Mouse (Mus musculus): ENCODE results near the gene Olfr30. TPM values are rescaled to one million over a fixed set of nuclear protein-coding genes. Genes with fewer than 3 reads are reported as not detected.
"Not testable (repeated sequence)": the region's sequence is repeated elsewhere in the genome, so short reads cannot be mapped to it uniquely, and the experiment has no call there.

Gene Olfr30
- not detected in 2 replicates for polyA plus RNA-seq (2015; fragmentation: Nextera tagmentation; extraction: Ambion mirVana)

DNA sequence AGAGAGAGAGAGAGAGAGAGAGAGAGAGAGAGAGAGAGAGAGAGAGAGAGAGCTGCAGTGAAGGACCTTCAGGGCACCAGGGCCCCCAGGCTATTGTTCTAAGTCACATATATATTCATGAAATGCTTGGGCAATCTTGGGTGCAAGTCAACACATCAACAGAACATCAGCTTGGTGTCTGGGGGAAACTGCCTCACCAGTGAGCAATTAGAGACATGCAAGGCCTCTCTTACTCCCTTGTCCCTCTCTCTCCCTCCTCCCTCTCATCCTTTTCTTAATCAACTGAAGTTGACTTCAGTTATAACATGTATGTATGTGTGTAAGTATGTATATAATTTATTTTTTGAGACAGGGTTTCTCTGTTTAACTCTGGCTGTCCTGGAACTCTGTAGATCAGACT is at the start of gene Olfr30:
TSS of gene Olfr30 (minus strand) at position 101 of the 400 bp plus-strand sequence.
- H3K4me2 ChIP-seq = no peak within 1 kb of the TSS
- no peak within 1 kb of the TSS for H3K9ac ChIP-seq
- no peaks in the 10 kb centered on the region for H3K4me1 ChIP-seq (replicated peaks)
- H3K9me3 ChIP-seq (replicated peaks) = no peaks in the 10 kb centered on the region
- H3K27ac ChIP-seq (replicated peaks) = no peak within 1 kb of the TSS
- H3K27me3 ChIP-seq = no peaks in the 10 kb centered on the region
- no peaks in the 10 kb centered on the region for H3K36me3 ChIP-seq (replicated peaks)
- no peak for ATAC-seq (ENCODE audit: insufficient read depth)
- H3K4me3 ChIP-seq (replicated peaks) = no peak within 1 kb of the TSS

DNA sequence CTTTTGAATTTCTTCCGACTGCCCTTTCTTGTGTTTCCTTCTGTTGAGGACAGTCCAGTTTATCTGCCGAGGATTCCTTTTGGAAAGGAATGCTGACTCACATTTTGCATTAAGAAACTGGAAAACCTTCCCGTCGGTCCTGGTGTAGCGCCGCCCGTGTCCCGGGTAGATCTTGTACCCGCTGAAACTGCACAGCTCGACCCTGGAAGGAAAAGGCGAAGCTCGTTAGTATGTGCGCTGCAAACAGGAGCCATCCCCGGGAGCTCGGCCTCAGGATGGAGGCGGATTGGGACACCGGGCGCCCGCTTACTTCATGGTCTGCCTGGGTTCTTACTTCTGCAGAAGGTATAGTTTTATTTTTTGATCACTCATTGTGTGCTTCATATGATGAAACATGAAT is 47.0 kb upstream of the Olfr30 start:
- H3K4me1 ChIP-seq (replicated peaks); H3K4me3 ChIP-seq (replicated peaks); H3K9ac ChIP-seq; H3K27ac ChIP-seq (replicated peaks); H3K36me3 ChIP-seq (replicated peaks); H3K27me3 ChIP-seq; ATAC-seq (ENCODE audit: insufficient read depth); H3K9me3 ChIP-seq (replicated peaks); H3K4me2 ChIP-seq: not testable (repeated sequence)
- 68% methylated on average over 19 of the region's 19 CpGs for WGBS (ENCODE audit: insufficient replicate concordance)

GRCm38 (mm10) chr11:58502472-58502871 is 40.4 kb upstream of the Olfr30 start, which contains the start of gene Olfr331:
Gene Olfr331 (minus strand): TSS chr11:58502572.
- ATAC-seq (ENCODE audit: insufficient read depth) = not testable (repeated sequence)

GRCm38 (mm10) chr11:58499290-58499689 is 37.2 kb upstream of the Olfr30 start:
- Histone ChIP-seq H3K4me1 (replicated peaks) (no peaks in the 10 kb centered on the region), H3K4me3 (replicated peaks) (no peak overlapping the region), H3K4me2 (no peak overlapping the region), H3K9ac (no peak overlapping the region), H3K9me3 (replicated peaks) (no peaks in the 10 kb centered on the region), H3K27me3 (no peaks in the 10 kb centered on the region), H3K36me3 (replicated peaks) (no peaks in the 10 kb centered on the region), H3K27ac (replicated peaks) (no peak overlapping the region)
- ATAC-seq (ENCODE audit: insufficient read depth) = no peak
- 50% methylated on average over 3 of the region's 3 CpGs for whole genome bisulfite sequencing (ENCODE audit: insufficient replicate concordance)

More at GRCm38 (mm10) chr11:58502472-58502871, 40.4 kb upstream of the Olfr30 start, which contains the start of gene Olfr331:
- not testable (repeated sequence) for H3K9ac ChIP-seq; H3K27ac ChIP-seq (replicated peaks); H3K4me1 ChIP-seq (replicated peaks); H3K27me3 ChIP-seq; H3K4me2 ChIP-seq; H3K9me3 ChIP-seq (replicated peaks); H3K36me3 ChIP-seq (replicated peaks); H3K4me3 ChIP-seq (replicated peaks)

DNA sequence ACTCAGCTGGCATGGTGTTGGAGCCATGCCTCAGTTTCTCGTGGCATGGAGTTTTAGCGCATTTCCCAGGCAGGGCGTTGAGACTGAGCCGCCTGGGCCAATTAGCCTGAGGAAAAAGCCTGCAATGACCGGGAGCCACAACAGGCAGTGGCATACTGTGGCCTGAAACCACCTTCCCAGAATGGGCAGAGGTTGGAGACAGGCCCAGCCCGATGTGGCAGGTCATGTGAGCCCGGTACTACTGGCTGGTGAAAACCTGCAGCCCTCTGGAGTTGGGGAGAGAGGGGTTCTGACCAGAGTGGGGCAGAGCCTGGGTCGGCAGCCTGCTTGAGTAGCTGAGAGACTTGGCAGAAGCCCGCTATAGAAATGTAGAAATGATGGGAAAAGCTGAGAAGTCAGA is 36.7 kb upstream of the Olfr30 start:
- H3K9me3 ChIP-seq (replicated peaks) = no peaks in the 10 kb centered on the region
- H3K36me3 ChIP-seq (replicated peaks) = no peaks in the 10 kb centered on the region
- H3K4me3 ChIP-seq (replicated peaks) = no peak overlapping the region
- no peak for ATAC-seq (ENCODE audit: insufficient read depth)
- H3K9ac ChIP-seq = no peak overlapping the region
- H3K27me3 ChIP-seq = no peaks in the 10 kb centered on the region
- WGBS (ENCODE audit: insufficient replicate concordance) = 67% methylated on average over 9 of the region's 9 CpGs
- no peak overlapping the region for H3K4me2 ChIP-seq
- H3K27ac ChIP-seq (replicated peaks) = no peak overlapping the region
- no peaks in the 10 kb centered on the region for H3K4me1 ChIP-seq (replicated peaks)

DNA sequence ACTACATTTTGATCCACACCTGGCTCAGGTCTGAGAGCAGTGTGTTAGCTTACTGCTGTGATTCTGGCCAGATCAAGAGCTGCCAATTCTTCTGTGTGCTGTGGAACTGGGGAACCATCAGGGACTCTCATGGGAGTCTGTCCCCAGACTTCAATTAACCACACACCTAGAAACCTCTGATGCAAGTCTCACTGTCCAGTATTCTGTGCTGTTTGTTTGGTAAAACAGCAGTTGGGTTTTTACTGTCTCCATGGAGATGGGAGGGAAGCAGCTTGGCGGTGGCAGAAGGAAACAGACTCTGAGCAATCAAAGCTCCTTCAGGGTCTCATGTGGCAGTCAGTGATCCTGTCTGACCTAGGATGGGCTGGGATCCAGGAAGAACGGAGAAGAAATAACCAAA is 30.4 kb upstream of the Olfr30 start, which contains the start of gene Olfr332:
TSS of gene Olfr332 (minus strand) at position 101 of the 400 bp plus-strand sequence.
- Histone ChIP-seq H3K27ac (replicated peaks) (no peak within 1 kb of the TSS), H3K4me2 (no peak within 1 kb of the TSS), H3K9ac (no peak within 1 kb of the TSS), H3K36me3 (replicated peaks) (no peaks in the 10 kb centered on the region), H3K4me3 (replicated peaks) (no peak within 1 kb of the TSS), H3K9me3 (replicated peaks) (no peaks in the 10 kb centered on the region), H3K27me3 (no peaks in the 10 kb centered on the region), H3K4me1 (replicated peaks) (no peaks in the 10 kb centered on the region)
- no peak for ATAC-seq (ENCODE audit: insufficient read depth)
- 59% methylated on average over 2 of the region's 2 CpGs for WGBS (ENCODE audit: insufficient replicate concordance)

GRCm38 (mm10) chr11:58453592-58453991 is 8.5 kb downstream of the Olfr30 start:
- Histone ChIP-seq H3K4me1 (replicated peaks) (no peaks in the 10 kb centered on the region), H3K9ac (no peak overlapping the region), H3K9me3 (replicated peaks) (no peaks in the 10 kb centered on the region), H3K27me3 (no peaks in the 10 kb centered on the region), H3K27ac (replicated peaks) (no peak overlapping the region), H3K4me2 (no peak overlapping the region), H3K36me3 (replicated peaks) (no peaks in the 10 kb centered on the region), H3K4me3 (replicated peaks) (no peak overlapping the region)
- WGBS (ENCODE audit: insufficient replicate concordance) = 45% methylated on average over 4 of the region's 4 CpGs
- ATAC-seq (ENCODE audit: insufficient read depth) = no peak

GRCm38 (mm10) chr11:58452759-58453158 is 9.3 kb downstream of the Olfr30 start, which contains the start of gene Lypd9:
Gene Lypd9 (minus strand): TSS chr11:58452923.
- Histone ChIP-seq H3K9ac (no peak within 1 kb of the TSS), H3K9me3 (replicated peaks) (no peaks in the 10 kb centered on the region), H3K4me2 (no peak within 1 kb of the TSS), H3K27ac (replicated peaks) (no peak within 1 kb of the TSS), H3K27me3 (no peaks in the 10 kb centered on the region), H3K36me3 (replicated peaks) (no peaks in the 10 kb centered on the region), H3K4me1 (replicated peaks) (no peaks in the 10 kb centered on the region), H3K4me3 (replicated peaks) (no peak within 1 kb of the TSS)
- no peak for ATAC-seq (ENCODE audit: insufficient read depth)
- 77% methylated on average over 9 of the region's 9 CpGs for WGBS (ENCODE audit: insufficient replicate concordance)

- Histone ChIP-seq H3K4me3 (replicated peaks) (no peak overlapping the region), H3K27me3 (no peaks in the 10 kb centered on the region), H3K9me3 (replicated peaks) (no peaks in the 10 kb centered on the region), H3K4me1 (replicated peaks) (no peaks in the 10 kb centered on the region), H3K4me2 (no peak overlapping the region), H3K36me3 (replicated peaks) (no peaks in the 10 kb centered on the region), H3K27ac (replicated peaks) (no peak overlapping the region), H3K9ac (no peak overlapping the region)
- 28% methylated on average over 5 of the region's 5 CpGs for WGBS (ENCODE audit: insufficient replicate concordance)
- no peak for ATAC-seq (ENCODE audit: insufficient read depth)
These were observed 24.2 kb downstream of the Olfr30 start for GRCm38 (mm10) chr11:58437866-58438265.

DNA sequence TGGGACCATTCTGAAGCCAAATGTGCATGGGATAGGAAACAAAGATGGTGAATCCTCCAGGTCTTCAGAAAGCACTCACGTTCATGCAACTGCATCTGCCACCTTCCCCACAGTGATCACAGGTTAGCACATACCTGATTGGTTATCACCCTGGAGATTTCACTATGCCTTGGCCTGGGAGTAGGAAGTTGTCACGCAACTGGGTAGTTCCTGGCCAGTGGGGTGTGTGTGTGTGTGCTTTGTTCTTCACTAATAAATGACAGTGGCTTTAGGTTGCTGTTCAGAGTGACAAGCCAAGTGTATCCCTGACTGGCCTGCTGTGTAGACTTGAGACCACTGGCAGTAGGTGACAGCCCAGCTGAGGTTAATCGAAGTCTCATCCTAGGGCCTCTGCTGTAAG is 29.8 kb downstream of the Olfr30 start, which contains the start of gene Gm12253:
TSS of gene Gm12253 (plus strand) at position 301 of the 400 bp plus-strand sequence.
- no peaks in the 10 kb centered on the region for H3K36me3 ChIP-seq (replicated peaks)
- no peak within 1 kb of the TSS for H3K4me3 ChIP-seq (replicated peaks)
- no peak within 1 kb of the TSS for H3K27ac ChIP-seq (replicated peaks)
- no peak within 1 kb of the TSS for H3K9ac ChIP-seq
- H3K27me3 ChIP-seq = no peaks in the 10 kb centered on the region; the same call in 1 of the 2 replicates
- ATAC-seq (ENCODE audit: insufficient read depth) = no peak
- H3K9me3 ChIP-seq (replicated peaks) = no peaks in the 10 kb centered on the region
- no peaks in the 10 kb centered on the region for H3K4me1 ChIP-seq (replicated peaks)
- 59% methylated on average over 3 of the region's 3 CpGs for WGBS (ENCODE audit: insufficient replicate concordance)
- H3K4me2 ChIP-seq = no peak within 1 kb of the TSS

GRCm38 (mm10) chr11:58420815-58421214 is 41.3 kb downstream of the Olfr30 start, which contains the start of gene 1810065E05Rik:
Gene 1810065E05Rik (plus strand): TSS chr11:58421111.
- no peak within 1 kb of the TSS for H3K4me2 ChIP-seq
- no peaks in the 10 kb centered on the region for H3K36me3 ChIP-seq (replicated peaks)
- H3K4me3 ChIP-seq (replicated peaks) = no peak within 1 kb of the TSS
- no peak within 1 kb of the TSS for H3K27ac ChIP-seq (replicated peaks)
- ATAC-seq (ENCODE audit: insufficient read depth) = no peak
- H3K9me3 ChIP-seq (replicated peaks) = no peaks in the 10 kb centered on the region
- 50% methylated on average over 1 of the region's 1 CpGs for WGBS (ENCODE audit: insufficient replicate concordance)
- H3K27me3 ChIP-seq = 0 out of 2 replicates have a peak, but pooled peaks cover 3% of the 10 kb centered on the region
- H3K9ac ChIP-seq = no peak within 1 kb of the TSS
- no peaks in the 10 kb centered on the region for H3K4me1 ChIP-seq (replicated peaks)

GRCm38 (mm10) chr11:58418336-58418735 is 43.7 kb downstream of the Olfr30 start:
- 67% methylated on average over 3 of the region's 3 CpGs for WGBS (ENCODE audit: insufficient replicate concordance)
- Histone ChIP-seq H3K4me3 (replicated peaks) (no peak overlapping the region), H3K27me3 (0 out of 2 replicates have a peak, but pooled peaks cover 3% of the 10 kb centered on the region), H3K36me3 (replicated peaks) (no peaks in the 10 kb centered on the region), H3K4me1 (replicated peaks) (no peaks in the 10 kb centered on the region), H3K27ac (replicated peaks) (no peak overlapping the region), H3K9ac (no peak overlapping the region), H3K9me3 (replicated peaks) (no peaks in the 10 kb centered on the region), H3K4me2 (no peak overlapping the region)
- ATAC-seq (ENCODE audit: insufficient read depth) = no peak

All from liver, embryonic 15.5 days (tissue).